Mouse (Mus musculus) hindbrain, embryonic 12.5 days (tissue): Measurements from ENCODE around the gene Atp6v0c. TPM values are rescaled to one million over a fixed set of nuclear protein-coding genes. Genes with fewer than 3 reads are reported as not detected.
A peak's percentile ranks its signal among the peaks of the same experiment; 100 is the strongest.

Experiments used
- ATAC-seq: fragments of 200-750 bp; cut with Nextera tagmentation; 2 replicates; pipeline ENCODE4 v1.8.0; 2017; ENCODE audit warnings: moderate TSS enrichment; ENCODE audit not compliant: low FRiP score
- H3K27ac ChIP-seq: fragments of 300-500 bp; sonication (generic); 2 replicates; pipeline ENCODE4 v1.5.1; 2016; ENCODE audit warnings: mild to moderate bottlenecking
- H3K27me3 ChIP-seq: fragments of 300-500 bp; sonication (generic); 2 replicates; pipeline ENCODE4 v1.6.1; 2016; ENCODE audit warnings: mild to moderate bottlenecking
- H3K36me3 ChIP-seq: fragments of 300-500 bp; sonication (generic); 2 replicates; pipeline ENCODE4 v1.6.1; 2016; ENCODE audit warnings: mild to moderate bottlenecking
- H3K4me1 ChIP-seq: fragments of 300-500 bp; sonication (generic); 2 replicates; pipeline ENCODE4 v1.6.1; 2016
- H3K4me2 ChIP-seq: fragments of 300-500 bp; sonication (generic); replicated peaks from 2 replicates; pipeline ENCODE4 v1.6.1; 2016; ENCODE audit warnings: mild to moderate bottlenecking
- H3K4me3 ChIP-seq: fragments of 300-500 bp; sonication (generic); 2 replicates; pipeline ENCODE4 v1.5.1; 2016; ENCODE audit warnings: mild to moderate bottlenecking
- H3K9ac ChIP-seq: fragments of 300-500 bp; sonication (generic); 2 replicates; pipeline ENCODE4 v1.6.1; 2016; ENCODE audit warnings: mild to moderate bottlenecking, moderate library complexity
- H3K9me3 ChIP-seq: fragments of 300-500 bp; sonication (generic); replicated peaks from 2 replicates; pipeline ENCODE4 v1.6.1; 2016; ENCODE audit warnings: mild to moderate bottlenecking
- WGBS: fragments of 180-500 bp; shearing (Covaris S2); methylation state at CpG from one replicate; pipeline ENCODE4 v1.1.7; 2016; 5-methylcytosine and 5-hydroxymethylcytosine counted together
- polyA plus RNA-seq: library from polyadenylated mRNA; unstranded; fragments of >200 nt; fragmentation: Nextera tagmentation; extraction: Ambion mirVana; gene quantifications from 2 replicates; pipeline ENCODE4 v1.2.1, GENCODE M21; 2016

The Atp6v0c gene
- polyA plus RNA-seq, 1 experiment from 2014 or later: 595 TPM

DNA sequence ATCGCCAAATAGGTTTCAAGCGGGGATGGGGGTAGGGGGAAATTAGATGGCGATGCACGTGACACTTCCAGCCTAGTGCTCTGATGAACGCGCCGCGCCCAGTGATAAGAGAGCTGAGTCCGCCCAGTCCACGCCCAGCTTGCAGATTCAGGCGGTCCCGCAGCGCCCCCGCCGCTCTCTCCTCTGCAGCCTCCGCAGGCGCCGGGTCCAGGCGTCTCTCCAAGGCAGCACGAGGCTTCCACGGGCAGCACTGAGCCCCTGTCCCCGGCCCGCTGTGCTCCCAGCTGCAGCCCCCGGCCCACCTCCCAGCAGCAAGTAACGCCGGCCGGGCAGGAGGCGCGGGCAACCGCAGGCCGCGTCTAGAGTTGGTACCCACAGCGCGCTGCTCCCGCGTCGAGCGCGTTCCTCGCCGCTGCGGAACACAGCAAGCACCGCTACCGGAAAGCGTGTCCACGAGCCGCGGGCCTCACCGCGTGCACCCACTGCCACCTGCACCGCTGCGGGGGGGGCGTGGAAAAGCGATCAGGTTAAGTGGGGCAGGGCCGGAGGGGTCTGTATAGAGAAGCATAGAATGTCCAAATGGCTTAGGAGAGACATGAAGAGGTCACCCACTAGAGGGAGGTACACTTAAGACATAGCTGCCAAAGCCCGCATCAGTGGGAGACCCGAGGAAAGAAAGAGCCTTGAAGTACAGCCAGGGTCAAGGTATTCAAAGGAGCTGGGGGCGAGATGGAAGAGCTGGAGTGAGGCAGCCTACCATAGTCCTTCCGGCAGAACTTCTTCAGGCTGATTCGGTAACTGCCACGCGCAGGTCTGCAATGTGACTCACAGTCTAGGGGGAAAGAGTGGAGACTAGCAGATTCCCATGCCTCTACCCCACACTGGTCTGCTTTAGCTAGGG is 37.2 kb upstream of the Atp6v0c start:
- peak overlapping the region; percentile 71 for H3K4me3 ChIP-seq
- peak overlapping the region; percentile 68 for H3K27ac ChIP-seq
- peak overlapping the region; percentile 71 for H3K9ac ChIP-seq
- WGBS: 5% methylated on average over 62 of the region's 62 CpGs
- ATAC-seq: peak; percentile 27; the same call in 1 of the 2 replicates
- no peaks in the 10 kb centered on the region for H3K36me3 ChIP-seq
- peaks cover 82% of the 10 kb centered on the region for H3K4me1 ChIP-seq
- peaks cover 31% of the 10 kb centered on the region for H3K27me3 ChIP-seq
- peak overlapping the region; percentile 90 for H3K4me2 ChIP-seq
- no peaks in the 10 kb centered on the region for H3K9me3 ChIP-seq

DNA sequence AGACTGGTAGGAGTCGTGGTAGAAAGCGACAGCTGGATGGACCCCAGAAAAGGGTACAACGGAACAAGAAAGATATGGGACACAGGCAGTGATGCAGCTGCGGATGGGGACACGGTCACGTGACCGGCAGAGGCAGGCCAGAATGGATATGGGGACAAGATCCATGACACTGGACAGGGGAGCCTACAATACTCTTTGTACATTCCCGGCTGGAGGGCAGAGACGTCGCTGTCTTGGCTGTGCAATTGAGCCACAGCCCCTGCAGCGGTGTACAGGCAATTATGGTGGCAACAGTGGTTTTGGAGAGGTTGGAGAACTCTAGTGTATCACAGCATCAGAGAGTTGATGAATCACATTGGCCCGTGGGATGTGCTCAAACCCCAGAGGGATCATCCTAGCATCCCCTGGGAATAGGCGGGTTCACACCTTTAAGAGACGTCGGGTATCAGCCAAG is 36.4 kb upstream of the Atp6v0c start:
- peak; percentile 36 for ATAC-seq
- 8% methylated on average over 15 of the region's 15 CpGs for WGBS
- H3K4me1 ChIP-seq: peaks cover 78% of the 10 kb centered on the region
- H3K4me2 ChIP-seq: peak overlapping the region; percentile 90
- H3K36me3 ChIP-seq: no peaks in the 10 kb centered on the region
- H3K27me3 ChIP-seq: peaks cover 31% of the 10 kb centered on the region
- peak overlapping the region; percentile 71 for H3K27ac ChIP-seq
- peak overlapping the region; percentile 71 for H3K4me3 ChIP-seq
- H3K9me3 ChIP-seq: no peaks in the 10 kb centered on the region
- H3K9ac ChIP-seq: peak overlapping the region; percentile 80

DNA sequence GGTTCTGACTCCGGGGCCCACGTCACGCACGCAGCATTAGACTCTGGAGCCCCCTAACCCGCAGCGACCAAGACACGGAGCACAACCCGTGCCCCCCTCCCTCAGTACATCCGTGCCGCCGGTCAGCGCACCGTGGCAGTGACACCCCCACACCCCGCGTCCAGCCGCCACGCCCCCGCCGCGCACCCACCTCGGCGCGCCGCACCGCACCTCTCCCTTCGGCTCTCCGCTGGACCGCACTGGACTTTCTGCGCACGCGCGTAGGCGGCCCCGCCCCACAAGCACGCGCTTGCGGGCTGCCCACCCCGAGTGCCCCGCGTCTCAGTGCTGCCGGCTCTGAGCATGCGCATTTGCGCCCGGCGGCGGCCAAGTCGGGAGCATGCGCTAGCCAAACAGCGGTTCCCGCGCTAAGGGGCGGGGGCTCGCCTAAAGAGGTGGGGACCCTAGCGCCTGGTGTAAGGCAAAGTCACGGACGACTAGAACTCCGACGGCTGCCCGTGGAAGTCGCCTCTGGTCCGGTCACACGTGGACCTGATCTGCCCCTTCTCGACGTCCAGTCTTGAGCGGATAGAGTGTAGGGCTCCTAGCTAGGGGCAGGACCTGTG is 35.9 kb upstream of the Atp6v0c start, which contains the start of gene Tbc1d24:
Gene Tbc1d24, minus strand, starts transcription at position 279 of the 605 bp plus-strand sequence.
- Histone ChIP-seq H3K27me3 (peaks cover 26% of the 10 kb centered on the region), H3K9ac (peak within 1 kb of the TSS; percentile 80), H3K4me3 (peak within 1 kb of the TSS; percentile 71), H3K27ac (peak within 1 kb of the TSS; percentile 71), H3K36me3 (no peaks in the 10 kb centered on the region), H3K4me2 (peak within 1 kb of the TSS; percentile 90), H3K4me1 (peaks cover 73% of the 10 kb centered on the region), H3K9me3 (no peaks in the 10 kb centered on the region)
- ATAC-seq: peak; percentile 62
- WGBS: under 1% methylated on average over 59 of the region's 65 CpGs

DNA sequence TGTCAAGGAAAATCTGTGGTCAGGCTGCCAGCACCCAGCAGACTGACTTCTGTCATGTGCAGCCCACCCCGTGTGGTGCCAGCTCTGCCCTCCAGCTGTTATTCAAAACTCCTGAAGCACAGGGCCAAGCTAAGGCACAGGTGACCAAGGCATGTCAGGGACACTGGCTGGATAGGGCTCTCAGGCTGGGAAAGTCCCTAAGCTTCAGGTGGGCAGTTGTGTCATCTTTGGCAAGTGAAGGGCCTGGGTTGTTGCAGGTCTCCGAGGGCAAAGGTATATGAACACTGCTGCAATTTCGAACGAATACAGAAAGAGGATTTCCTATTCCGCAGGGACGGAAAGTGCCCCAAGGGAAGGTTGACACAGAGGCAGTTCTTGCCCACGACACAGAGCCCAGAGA is 35.3 kb upstream of the Atp6v0c start:
- no peaks in the 10 kb centered on the region for H3K36me3 ChIP-seq
- H3K9me3 ChIP-seq: no peaks in the 10 kb centered on the region
- H3K27me3 ChIP-seq: peaks cover 23% of the 10 kb centered on the region
- 15% methylated on average over 7 of the region's 7 CpGs for WGBS
- no peak overlapping the region for H3K27ac ChIP-seq
- peaks cover 68% of the 10 kb centered on the region for H3K4me1 ChIP-seq
- peak overlapping the region; percentile 71 for H3K4me3 ChIP-seq
- ATAC-seq: no peak
- peak overlapping the region; percentile 80 for H3K9ac ChIP-seq
- H3K4me2 ChIP-seq: peak overlapping the region; percentile 90

DNA sequence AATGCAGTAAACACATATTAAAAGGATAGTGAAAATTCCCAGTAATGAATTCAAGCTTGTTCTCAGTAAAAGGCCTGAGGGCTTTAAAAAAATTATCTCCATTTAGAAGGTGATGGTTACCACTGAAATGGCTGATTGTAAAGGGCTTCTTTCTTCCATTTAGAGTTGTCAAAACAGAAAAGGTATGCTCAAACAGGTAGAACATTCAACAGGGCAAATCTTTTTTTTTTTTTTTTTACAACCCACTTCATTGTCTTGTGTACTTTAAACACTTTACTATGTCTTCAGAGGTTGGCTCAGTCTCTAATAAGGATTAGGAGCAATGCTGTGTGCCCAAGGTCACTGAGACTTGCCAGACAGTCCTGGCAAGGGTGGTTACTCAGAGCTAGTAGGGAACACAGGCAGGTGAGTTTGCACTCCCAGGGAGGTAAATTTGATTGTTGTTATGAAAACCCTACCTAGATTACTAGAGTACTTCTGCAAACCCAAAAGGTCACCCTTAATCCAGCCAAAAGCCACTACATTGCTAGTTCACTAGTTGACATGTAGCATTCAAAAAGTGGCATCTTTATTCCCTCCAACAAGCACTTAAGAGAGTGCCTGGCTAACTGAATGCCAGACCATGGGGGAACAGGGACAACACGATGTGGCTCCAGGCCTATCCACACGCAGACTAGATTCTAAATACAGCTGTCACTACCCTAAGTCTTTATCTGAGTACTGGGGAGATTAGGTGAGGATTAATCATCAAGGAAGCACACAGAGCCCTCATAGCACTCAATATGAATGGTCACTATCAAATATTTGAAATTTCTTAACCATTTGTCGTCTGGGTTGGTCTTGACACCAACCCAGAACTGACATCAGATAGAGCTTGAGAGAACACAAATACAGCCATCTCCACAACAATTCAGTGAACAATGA is 34.4 kb upstream of the Atp6v0c start:
- Histone ChIP-seq H3K4me2 (peak overlapping the region; percentile 90), H3K9ac (no peak overlapping the region), H3K4me1 (peaks cover 58% of the 10 kb centered on the region), H3K36me3 (no peaks in the 10 kb centered on the region), H3K9me3 (no peaks in the 10 kb centered on the region), H3K27ac (peak overlapping the region; percentile 44; the same call in 1 of the 2 replicates), H3K27me3 (peaks cover 23% of the 10 kb centered on the region), H3K4me3 (peak overlapping the region; percentile 71; the same call in 1 of the 2 replicates)
- 79% methylated on average over 3 of the region's 3 CpGs for WGBS
- ATAC-seq: no peak

DNA sequence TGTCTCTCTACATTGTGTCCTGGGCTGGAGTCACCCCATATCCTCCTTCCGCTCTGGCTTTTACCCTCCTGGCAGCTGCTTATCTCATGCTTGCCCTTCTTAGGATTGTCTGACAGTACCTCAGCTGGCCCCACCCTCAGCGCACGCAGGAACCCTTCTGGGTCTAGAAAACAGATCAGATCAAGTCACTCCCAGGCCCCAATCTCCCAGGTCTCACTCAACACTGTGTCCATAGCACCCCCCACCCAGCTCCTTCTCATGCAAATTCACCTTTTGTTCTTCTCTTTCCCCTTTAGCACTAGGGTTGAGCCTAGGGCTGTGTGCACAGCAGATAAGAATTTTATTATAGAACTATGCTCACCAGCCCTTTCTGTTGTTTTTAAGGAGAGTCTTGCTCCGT is 33.6 kb upstream of the Atp6v0c start:
- Histone ChIP-seq H3K4me2 (peak overlapping the region; percentile 24), H3K27me3 (peaks cover 17% of the 10 kb centered on the region), H3K9me3 (no peaks in the 10 kb centered on the region), H3K4me3 (no peak overlapping the region), H3K36me3 (no peaks in the 10 kb centered on the region), H3K9ac (peak overlapping the region; percentile 2; the same call in 1 of the 2 replicates), H3K27ac (peak overlapping the region; percentile 44; the same call in 1 of the 2 replicates), H3K4me1 (peaks cover 50% of the 10 kb centered on the region)
- no peak for ATAC-seq
- 40% methylated on average over 4 of the region's 4 CpGs for WGBS

DNA sequence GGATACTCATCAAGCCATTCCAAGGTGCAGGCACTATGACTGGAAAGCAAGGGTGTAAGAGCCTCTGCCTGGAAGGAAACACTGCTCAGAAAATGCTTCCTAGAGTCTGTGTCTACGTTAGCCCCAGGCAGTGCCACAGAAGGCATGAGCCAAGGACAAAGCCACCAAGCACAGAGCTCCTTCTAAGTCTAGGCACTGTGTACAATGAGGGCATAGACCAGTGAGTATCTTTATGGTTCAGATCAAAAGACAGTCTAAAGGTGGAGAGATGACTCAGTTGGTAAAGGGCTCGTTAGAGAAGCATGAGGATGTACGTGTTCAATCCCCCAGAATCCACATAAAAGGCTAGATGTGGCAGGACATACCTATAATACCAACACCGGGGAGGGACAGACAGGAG is 31.6 kb upstream of the Atp6v0c start:
- no peaks in the 10 kb centered on the region for H3K36me3 ChIP-seq
- 84% methylated on average over 4 of the region's 4 CpGs for WGBS
- H3K9me3 ChIP-seq: no peaks in the 10 kb centered on the region
- no peak overlapping the region for H3K4me3 ChIP-seq
- ATAC-seq: no peak
- peaks cover 41% of the 10 kb centered on the region for H3K4me1 ChIP-seq
- no peaks in the 10 kb centered on the region for H3K27me3 ChIP-seq
- no peak overlapping the region for H3K9ac ChIP-seq
- no peak overlapping the region for H3K4me2 ChIP-seq
- no peak overlapping the region for H3K27ac ChIP-seq

DNA sequence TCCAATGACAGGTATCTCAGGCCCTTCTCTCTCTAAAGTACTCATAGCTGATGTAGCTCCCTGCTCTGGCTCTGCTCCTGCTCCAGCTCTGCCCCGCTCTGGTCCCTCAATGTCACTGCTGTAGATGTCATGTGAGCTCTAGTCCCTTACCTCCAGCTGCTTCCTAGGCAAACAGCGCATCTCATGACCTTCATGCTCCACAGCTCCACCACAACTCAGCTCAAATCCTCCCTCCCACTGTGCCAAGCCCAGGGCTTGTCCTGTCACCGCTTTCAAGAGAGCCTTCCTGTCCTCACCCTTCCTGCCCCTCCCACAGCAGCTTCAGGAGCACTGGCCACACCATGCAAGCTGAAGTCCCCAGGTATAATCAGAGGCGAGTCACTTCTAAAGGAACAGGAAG is 30.2 kb upstream of the Atp6v0c start:
- Histone ChIP-seq H3K36me3 (no peaks in the 10 kb centered on the region), H3K4me1 (peaks cover 31% of the 10 kb centered on the region), H3K4me3 (no peak overlapping the region), H3K27ac (no peak overlapping the region), H3K27me3 (no peaks in the 10 kb centered on the region), H3K9ac (no peak overlapping the region), H3K9me3 (no peaks in the 10 kb centered on the region), H3K4me2 (no peak overlapping the region)
- ATAC-seq: no peak
- WGBS: 82% methylated on average over 4 of the region's 4 CpGs

DNA sequence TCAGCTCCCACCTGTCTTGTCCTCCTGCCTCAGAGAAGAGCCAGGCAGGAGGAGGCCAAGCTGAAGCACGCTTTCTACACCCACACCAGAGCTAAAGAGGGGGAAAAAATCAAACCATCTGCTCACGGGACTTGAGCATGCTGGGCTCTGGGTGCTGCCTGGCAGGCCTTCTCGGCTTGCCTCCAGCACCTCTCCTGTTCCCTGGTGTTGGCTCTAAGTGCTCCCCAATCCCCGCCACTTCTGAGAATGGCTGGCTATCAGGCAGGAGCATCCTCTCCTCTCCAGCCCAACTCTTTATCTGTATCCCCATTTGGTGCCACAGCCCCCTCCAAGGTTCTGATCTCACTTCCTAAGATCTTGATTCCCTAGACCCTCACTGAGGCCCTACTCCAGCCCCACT is 29.8 kb upstream of the Atp6v0c start:
- no peak overlapping the region for H3K9ac ChIP-seq
- H3K4me3 ChIP-seq: no peak overlapping the region
- no peak overlapping the region for H3K27ac ChIP-seq
- 88% methylated on average over 4 of the region's 4 CpGs for WGBS
- no peaks in the 10 kb centered on the region for H3K36me3 ChIP-seq
- H3K9me3 ChIP-seq: no peaks in the 10 kb centered on the region
- peaks cover 31% of the 10 kb centered on the region for H3K4me1 ChIP-seq
- no peak overlapping the region for H3K4me2 ChIP-seq
- no peak for ATAC-seq
- no peaks in the 10 kb centered on the region for H3K27me3 ChIP-seq

DNA sequence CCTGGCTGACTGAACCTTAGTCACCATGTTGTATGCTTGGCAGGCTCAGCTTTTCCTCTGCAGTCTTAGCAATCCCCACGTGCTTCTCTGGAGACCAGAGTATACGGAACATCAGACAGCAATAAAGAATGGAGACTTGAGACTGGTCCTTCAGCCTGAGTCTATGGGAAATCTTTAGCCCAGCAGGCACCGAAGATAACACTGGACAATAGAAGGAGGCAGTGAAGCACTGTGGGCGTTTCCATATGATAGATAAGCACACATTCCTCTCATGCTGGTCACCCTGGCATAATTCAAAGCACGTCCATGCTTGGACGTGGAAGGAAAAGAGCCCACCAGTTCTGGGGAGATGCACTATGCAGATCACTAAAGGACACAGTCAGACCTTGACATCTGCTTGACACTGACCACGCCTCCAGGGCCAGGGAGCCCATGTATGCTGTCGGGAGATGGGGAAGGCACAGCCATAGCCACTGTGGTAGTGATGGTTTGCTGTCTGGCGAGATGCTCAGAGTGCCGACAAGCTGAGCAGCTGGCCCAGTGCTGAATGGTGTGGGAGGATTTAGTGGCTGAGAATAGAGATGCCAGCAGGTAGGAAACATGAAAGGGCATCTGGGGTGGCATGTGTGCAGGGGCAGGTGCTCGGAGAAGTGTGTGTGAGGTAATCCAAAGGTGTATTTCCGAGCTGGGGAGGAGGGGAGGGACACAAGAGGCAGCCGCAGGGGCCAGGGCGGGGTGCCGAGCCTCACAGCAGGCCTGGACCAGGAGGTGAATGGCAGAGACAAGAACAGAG is 27.7 kb upstream of the Atp6v0c start:
- Histone ChIP-seq H3K4me3 (no peak overlapping the region), H3K27ac (no peak overlapping the region), H3K4me2 (no peak overlapping the region), H3K9me3 (no peaks in the 10 kb centered on the region), H3K9ac (peak overlapping the region; percentile 29; the same call in 1 of the 2 replicates), H3K36me3 (no peaks in the 10 kb centered on the region), H3K27me3 (no peaks in the 10 kb centered on the region), H3K4me1 (peaks cover 19% of the 10 kb centered on the region)
- no peak for ATAC-seq
- WGBS: 66% methylated on average over 15 of the region's 15 CpGs

DNA sequence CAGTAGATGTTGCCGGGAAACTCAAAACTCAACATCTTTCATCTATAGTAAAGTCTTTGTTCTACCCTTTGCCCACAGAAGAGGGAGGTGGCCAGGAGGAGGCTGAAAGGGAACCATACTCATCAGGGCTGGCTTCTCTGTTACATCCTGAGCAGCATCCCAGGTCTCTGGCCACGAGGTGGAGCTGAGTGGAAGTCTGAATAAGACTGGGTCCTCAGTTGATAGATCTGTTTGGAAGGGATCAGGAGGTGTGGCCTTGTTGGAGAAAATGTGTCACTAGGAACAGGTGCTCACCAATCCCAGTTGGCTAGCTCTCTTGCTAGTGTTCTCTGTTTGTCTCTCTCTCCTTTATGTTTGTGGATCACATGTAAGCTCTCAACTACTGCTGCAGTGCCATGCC is 25.8 kb upstream of the Atp6v0c start:
- WGBS: 62% methylated on average over 2 of the region's 2 CpGs
- H3K27ac ChIP-seq: no peak overlapping the region
- H3K27me3 ChIP-seq: no peaks in the 10 kb centered on the region
- no peak overlapping the region for H3K9ac ChIP-seq
- H3K36me3 ChIP-seq: no peaks in the 10 kb centered on the region
- ATAC-seq: no peak
- no peak overlapping the region for H3K4me3 ChIP-seq
- no peaks in the 10 kb centered on the region for H3K9me3 ChIP-seq
- H3K4me2 ChIP-seq: no peak overlapping the region
- peaks cover 15% of the 10 kb centered on the region for H3K4me1 ChIP-seq
